Mouse (Mus musculus) urinary bladder, postnatal 4 days (tissue): Measurements from ENCODE around the gene Pmpca.
"Not testable (repeated sequence)": the region's sequence is repeated elsewhere in the genome, so short reads cannot be mapped to it uniquely, and the experiment has no call there.

Experiments
- DNase-seq, 2 experiments: peaks; one replicate each; pipeline ENCODE4 v3.0.0; 2021 to 2022; ENCODE audit warnings: low spot score in 2 of 2

The Pmpca gene

GRCm38 (mm10) chr2:26368572-26368971 lies 20.6 kb upstream of the Pmpca start:
- DNase-seq: no peak

GRCm38 (mm10) chr2:26372396-26372795 lies 16.7 kb upstream of the Pmpca start:
- DNase-seq: peak in 1 of 2 experiments; percentile 51

GRCm38 (mm10) chr2:26380131-26380771 lies 8.9 kb upstream of the Pmpca start, which contains the start of gene Snapc4:
Gene Snapc4 (minus strand): TSS chr2:26380653.
- peak; percentile 77 to 82 for DNase-seq

DNA sequence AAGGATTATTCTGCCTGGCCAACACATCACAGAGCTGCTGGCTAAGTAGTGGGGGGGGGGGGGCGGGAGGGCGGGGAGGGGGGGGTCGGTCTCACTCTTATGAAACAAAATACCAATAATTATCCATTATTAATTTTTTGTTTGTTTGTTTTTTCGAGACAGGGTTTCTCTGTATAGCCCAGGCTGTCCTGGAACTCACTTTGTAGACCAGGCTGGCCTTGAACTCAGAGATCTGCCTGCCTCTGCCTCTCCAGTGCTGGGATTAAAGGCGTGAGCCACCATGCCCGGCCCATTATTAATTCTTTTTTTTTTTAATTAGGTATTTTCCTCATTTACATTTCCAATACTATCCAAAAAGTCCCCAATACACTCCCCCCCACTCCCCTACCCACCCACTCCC lies 8.3 kb upstream of the Pmpca start:
- DNase-seq: not testable (repeated sequence)

DNA sequence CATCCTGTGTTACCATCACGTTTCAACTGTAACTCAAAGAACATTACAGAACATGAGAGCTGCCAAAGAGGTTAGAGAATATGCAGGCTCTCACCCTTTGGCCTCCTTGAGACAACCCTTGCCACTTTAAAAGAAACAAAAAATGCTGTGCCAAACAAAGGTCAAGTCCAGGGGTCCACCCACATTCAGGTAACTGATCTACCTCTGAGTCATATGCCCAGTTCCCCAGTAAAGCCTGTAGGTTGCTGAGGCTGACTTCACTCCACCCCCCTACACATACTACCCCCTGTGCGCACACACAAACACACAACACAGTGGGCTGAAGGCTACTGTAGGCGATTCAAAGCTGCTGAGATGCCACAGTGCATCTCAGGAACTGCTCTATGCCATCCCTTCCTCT lies 1.4 kb upstream of the Pmpca start:
- DNase-seq: no peak

DNA sequence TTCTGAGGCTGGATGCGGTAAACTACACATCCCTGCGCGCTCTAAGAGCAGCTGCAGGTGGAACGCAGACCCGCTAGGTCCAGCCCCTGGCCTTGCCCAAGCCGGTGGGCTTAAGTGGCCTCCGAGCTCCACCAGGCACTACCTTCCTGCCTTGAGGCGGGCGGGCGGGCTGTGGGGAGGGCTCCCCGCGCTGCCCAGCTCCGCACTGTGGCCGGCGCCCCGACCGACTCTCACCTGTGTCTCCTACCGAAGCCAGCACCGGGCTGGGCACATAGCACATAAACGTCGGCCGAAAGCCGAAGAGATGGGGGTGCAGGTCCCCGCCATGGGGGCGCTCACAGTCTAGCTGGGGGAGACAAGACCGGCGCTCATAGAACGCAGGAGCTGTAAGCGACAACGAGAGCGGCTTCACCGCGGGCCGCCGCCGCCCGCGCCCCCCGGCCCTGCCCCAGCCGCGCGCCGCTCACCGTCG lies 421 bp upstream of the Pmpca start:
- DNase-seq: no peak

- no peak for DNase-seq
These were observed 1.8 kb downstream of the Pmpca start for GRCm38 (mm10) chr2:26390954-26391353.

DNA sequence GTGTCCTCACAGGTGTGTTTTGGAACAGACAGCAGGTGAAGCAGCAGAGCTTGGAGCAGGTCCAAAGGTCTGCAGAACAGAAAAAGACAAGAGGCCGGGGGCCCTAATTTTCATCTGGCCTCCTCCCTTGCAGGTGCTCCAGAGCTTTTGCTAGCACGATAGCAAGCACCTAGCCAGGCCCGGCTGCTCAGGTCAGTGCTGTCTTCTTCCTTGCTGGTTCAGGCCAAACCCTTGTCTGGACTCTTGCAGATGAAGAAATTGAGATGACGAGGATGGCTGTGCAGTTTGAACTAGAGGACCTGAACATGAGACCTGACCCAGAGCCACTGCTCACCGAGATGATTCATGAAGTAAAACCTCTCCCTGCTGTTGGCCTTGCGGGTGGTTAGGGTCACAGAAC lies 2.5 kb downstream of the Pmpca start:
- no peak for DNase-seq

DNA sequence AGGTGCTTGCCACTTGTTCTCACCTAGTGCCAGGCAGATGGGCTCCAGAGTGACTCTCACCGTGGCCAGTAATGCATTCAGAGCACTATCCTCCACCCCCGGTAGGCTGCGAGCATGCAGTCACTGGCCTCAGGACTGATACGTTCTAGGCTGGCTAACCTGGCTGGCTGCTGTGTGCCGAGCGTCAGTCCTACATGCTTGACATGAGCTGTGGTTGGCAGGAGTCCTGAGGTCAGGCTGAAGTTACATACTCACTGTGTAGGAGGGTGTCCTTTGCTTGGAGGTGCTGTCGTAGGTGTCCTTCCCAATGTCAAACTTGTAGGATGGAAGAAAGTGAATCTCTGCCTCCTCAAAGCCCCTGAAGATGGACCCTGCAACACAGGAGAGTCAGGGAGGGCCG lies 9.8 kb downstream of the Pmpca start:
- DNase-seq: no peak

GRCm38 (mm10) chr2:26399647-26400046 lies 10.5 kb downstream of the Pmpca start:
- no peak for DNase-seq

- DNase-seq: no peak
These were observed 11.2 kb downstream of the Pmpca start for GRCm38 (mm10) chr2:26400296-26400695.

GRCm38 (mm10) chr2:26401023-26401422 lies 11.9 kb downstream of the Pmpca start:
- no peak for DNase-seq

DNA sequence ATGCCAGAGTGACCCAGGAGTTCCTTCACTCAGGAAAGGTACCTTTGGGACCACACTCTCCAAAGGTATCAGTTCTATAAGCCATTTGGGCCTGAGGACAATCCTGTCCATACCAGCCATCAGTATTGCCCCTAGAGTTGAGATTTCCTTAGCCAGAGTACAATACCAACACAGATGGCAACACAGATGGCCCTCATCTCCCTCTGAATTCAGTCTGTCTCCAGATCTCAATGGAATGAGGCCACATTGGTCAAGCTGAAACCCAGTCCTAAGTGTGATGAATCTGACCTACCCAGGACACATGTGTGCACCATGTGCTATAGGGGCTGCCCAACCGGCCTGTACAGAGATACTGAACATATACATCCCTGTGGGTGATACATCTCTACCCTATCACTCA lies 13.1 kb downstream of the Pmpca start:
- no peak for DNase-seq

DNA sequence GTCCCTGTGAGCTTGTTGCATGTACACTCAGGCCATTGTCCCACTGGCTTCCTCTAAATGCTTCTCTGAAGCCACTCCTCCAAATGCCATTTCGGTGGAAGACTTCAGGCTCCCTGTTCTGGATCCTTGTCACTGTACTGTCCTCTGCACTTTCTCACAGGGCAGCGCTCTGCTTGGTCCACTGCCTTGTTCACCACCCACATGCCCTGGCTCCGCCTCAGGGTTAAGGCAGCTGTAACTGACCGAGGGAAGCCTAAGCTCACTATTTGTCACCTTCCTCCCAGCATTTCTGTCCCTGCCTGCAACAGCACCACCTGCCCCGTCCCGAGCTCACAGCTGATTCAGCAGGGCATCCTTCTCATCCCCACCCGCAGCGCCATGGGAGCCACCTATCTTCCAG lies 14.2 kb downstream of the Pmpca start:
- no peak for DNase-seq

- peak; percentile 96 to 98 for DNase-seq
These were observed 19.6 kb downstream of the Pmpca start, which contains the start of gene Inpp5e for GRCm38 (mm10) chr2:26408515-26409356. Gene Inpp5e (minus strand): TSS chr2:26409203.

DNA sequence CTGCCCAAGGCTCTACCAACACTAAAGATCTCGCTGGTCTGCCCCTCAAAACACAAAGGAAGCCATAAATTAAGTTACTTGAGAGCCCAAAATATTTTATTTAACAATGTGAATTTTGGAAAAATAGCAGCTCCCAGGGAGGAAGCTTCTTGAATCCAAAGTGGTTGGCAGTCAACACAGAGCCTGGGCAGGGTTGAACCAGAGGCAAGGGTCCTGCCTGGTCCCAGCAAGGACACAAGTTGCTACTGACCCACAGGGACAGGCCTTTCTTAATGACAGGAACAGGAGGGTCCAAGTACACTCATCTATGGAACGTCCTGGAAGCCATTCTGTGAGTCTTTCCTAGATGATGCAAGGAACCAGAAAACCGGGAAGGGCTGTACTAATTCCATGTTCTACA lies 20.2 kb downstream of the Pmpca start:
- no peak for DNase-seq

- no peak for DNase-seq
These were observed 21.0 kb downstream of the Pmpca start for GRCm38 (mm10) chr2:26410091-26410490.

DNA sequence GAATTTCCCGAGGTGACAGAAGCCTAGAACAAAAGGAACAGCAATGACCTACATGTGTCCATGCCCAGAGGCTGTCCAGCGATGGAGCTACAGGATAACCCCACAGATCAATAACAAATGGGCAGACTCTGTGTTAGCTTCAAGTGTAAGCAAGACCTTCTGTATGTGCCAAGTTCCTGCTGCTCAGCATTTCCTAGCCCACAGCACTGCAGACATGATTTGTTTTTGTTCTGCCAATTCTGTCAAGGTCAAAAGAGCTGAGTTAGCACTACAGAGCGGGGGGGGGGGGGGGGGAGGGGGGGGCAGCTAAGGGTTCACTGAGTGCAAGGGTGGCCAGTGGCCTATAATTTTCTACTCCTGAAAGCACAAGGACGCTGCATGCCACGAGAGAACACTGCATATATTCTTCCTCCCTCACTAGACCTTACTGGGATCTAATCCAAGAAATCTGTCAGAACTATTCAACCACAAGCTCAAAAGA lies 21.8 kb downstream of the Pmpca start:
- no peak for DNase-seq

- no peak for DNase-seq
These were observed 27.9 kb downstream of the Pmpca start for GRCm38 (mm10) chr2:26417066-26417465.

- DNase-seq: no peak
These were observed 29.0 kb downstream of the Pmpca start for GRCm38 (mm10) chr2:26418120-26418519.

DNA sequence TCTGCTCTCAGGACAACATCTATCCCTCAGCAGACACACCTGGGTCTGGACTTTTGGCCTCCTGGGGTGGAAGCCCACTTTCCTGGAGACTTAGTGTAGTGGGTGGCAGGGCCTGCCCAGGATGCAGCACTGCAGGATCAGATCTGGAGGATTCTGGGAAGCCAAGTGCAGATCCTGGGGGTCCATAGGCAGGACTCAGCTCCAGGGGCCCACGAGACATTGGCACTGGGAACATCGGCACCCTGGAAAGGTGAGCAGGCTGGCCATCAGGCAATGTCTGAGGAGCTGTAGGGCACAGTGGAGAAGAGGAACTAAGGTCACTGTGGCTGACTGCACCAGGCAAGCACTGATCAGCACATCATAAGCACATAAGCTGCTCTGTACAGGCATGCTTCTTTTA lies 32.8 kb downstream of the Pmpca start:
- no peak for DNase-seq

GRCm38 (mm10) chr2:26423086-26423485 lies 33.9 kb downstream of the Pmpca start:
- no peak for DNase-seq

DNA sequence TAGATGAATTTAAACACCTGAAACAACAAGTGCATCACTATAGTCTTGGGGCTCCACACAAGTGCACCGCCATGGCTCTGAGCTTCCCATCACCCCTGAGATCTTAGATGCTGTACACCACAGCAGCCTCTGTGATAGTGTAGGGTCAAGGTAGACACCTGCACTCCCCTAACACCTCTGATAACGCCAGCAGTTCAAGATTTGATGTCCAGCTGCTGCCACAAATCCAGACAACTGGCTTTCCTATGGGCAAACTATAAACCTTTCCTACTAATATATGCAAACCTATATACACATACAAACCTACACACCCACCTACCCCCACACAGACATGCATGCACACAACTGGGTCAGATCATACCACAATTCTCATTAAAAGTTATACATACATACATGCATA lies 35.4 kb downstream of the Pmpca start:
- no peak for DNase-seq
